Mouse (Mus musculus): ENCODE measurements at regions not wholly inside any gene's neighbourhood (a gene's known extent, or its start where the extent isn't known, plus 50 kb on each side); places are given as distances from the start of the nearest gene placed in this dataset.

GRCm38 (mm10) chr1:35551503-35551902, 516.7 kb upstream of the Hs6st1 start:
- Histone ChIP-seq H3K4me3 (no peak overlapping the region), H3K27me3 (ENCODE audit: control insufficient read depth, insufficient read depth, insufficient read length) (no peaks in the 10 kb centered on the region), H3K79me2 (ENCODE audit: control insufficient read depth, insufficient read depth) (no peaks in the 10 kb centered on the region), H3K4me2 (ENCODE audit: low read depth) (no peak overlapping the region), H3ac (ENCODE audit: control insufficient read depth, insufficient read length) (no peak overlapping the region), H3K36me3 (ENCODE audit: control insufficient read depth, insufficient read depth) (no peaks in the 10 kb centered on the region)
- TF ChIP-seq USF1 (IDR thresholded peaks at IDR 0.05; ENCODE audit: low read depth) (no peak), SRF (IDR thresholded peaks at IDR 0.05; ENCODE audit: control insufficient read depth, insufficient read length, low read depth) (no peak), CEBPB (IDR thresholded peaks at IDR 0.05; ENCODE audit: insufficient read depth, poor library complexity, severe bottlenecking) (no peak), TCF3 (IDR thresholded peaks at IDR 0.05; ENCODE audit: insufficient read length, low read depth) (no peak), MAX (IDR thresholded peaks at IDR 0.05; ENCODE audit: low read depth) (no peak)

DNA sequence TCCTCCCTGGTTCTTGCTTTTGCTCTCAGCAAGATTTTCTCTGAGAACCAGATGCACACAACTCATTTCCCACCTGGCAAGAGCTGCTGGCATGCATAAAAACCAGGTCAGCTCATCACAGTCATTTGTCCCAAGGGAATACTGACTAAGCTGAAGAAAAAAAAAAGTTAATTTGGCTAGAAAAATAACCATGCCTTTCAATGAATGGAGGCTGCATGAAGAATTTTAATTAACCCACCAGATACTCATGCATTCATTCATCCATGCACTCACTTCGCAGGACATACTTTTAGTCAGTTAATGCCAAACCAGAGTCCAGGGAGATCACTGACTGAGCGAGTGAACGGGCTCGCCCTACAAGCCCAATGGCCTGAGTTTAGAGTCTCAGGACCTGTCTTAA, 505.4 kb upstream of the Hs6st1 start:
- Histone ChIP-seq H3K4me2 (ENCODE audit: low read depth) (no peak overlapping the region), H3ac (ENCODE audit: control insufficient read depth, insufficient read length) (no peak overlapping the region), H3K27me3 (ENCODE audit: control insufficient read depth, insufficient read depth, insufficient read length) (no peaks in the 10 kb centered on the region), H3K79me2 (ENCODE audit: control insufficient read depth, insufficient read depth) (no peaks in the 10 kb centered on the region), H3K36me3 (ENCODE audit: control insufficient read depth, insufficient read depth) (no peaks in the 10 kb centered on the region), H3K4me3 (no peak overlapping the region)
- TF ChIP-seq USF1 (IDR thresholded peaks at IDR 0.05; ENCODE audit: low read depth) (no peak), POLR2A (IDR thresholded peaks at IDR 0.05; ENCODE audit: insufficient read length, low read depth) (no peak), CEBPB (IDR thresholded peaks at IDR 0.05; ENCODE audit: insufficient read depth, poor library complexity, severe bottlenecking) (no peak), REST (IDR thresholded peaks at IDR 0.05; ENCODE audit: insufficient read depth, insufficient read length) (no peak), E2F4 (IDR thresholded peaks at IDR 0.05; ENCODE audit: insufficient read depth) (no peak), MYOD1 (IDR thresholded peaks at IDR 0.05; ENCODE audit: control insufficient read depth in 1 of 3, insufficient read length in 2 of 3, low read depth in 2 of 3) (no peak), TCF12 (IDR thresholded peaks at IDR 0.05; ENCODE audit: insufficient read depth, poor library complexity, severe bottlenecking) (no peak), TCF3 (IDR thresholded peaks at IDR 0.05; ENCODE audit: insufficient read length, low read depth) (no peak), POLR2AphosphoS2 (IDR thresholded peaks at IDR 0.05; ENCODE audit: insufficient read length, low read depth) (no peak)

DNA sequence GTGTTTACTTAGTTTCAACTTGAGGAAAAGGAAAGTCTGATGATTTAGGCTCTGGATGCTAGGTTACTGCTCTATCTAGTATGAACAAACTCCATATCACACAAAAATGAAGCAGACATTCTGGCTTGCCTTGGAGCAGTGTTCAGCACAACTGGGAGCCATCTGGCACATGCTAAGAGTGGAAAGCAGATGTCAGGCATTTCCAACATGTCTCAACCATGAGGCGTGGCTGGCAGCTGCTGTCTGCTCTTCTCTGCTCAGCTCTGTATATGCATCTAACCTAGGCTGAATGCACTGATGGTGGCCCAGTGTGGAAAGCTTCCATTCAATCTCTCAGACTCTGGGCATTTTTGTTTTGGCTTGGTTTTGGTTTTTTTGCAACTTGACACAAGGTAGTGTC, 493.0 kb upstream of the Hs6st1 start:
- no peak overlapping the region for H3K4me3 ChIP-seq
- no peak overlapping the region for H3K4me2 ChIP-seq (ENCODE audit: low read depth)
- no peaks in the 10 kb centered on the region for H3K27me3 ChIP-seq (ENCODE audit: control insufficient read depth, insufficient read depth, insufficient read length)
- no peak overlapping the region for H3ac ChIP-seq (ENCODE audit: control insufficient read depth, insufficient read length)
- no peaks in the 10 kb centered on the region for H3K36me3 ChIP-seq (ENCODE audit: control insufficient read depth, insufficient read depth)
- no peaks in the 10 kb centered on the region for H3K79me2 ChIP-seq (ENCODE audit: control insufficient read depth, insufficient read depth)
- TF ChIP-seq CEBPB (IDR thresholded peaks at IDR 0.05; ENCODE audit: insufficient read depth, poor library complexity, severe bottlenecking) = no peak
- no peak for TF ChIP-seq SRF (IDR thresholded peaks at IDR 0.05; ENCODE audit: control insufficient read depth, insufficient read length, low read depth)
- TF ChIP-seq REST (IDR thresholded peaks at IDR 0.05; ENCODE audit: insufficient read depth, insufficient read length) = no peak
- no peak for TF ChIP-seq E2F4 (IDR thresholded peaks at IDR 0.05; ENCODE audit: insufficient read depth)
- TF ChIP-seq MAX (IDR thresholded peaks at IDR 0.05; ENCODE audit: low read depth) = no peak
- TF ChIP-seq USF1 (IDR thresholded peaks at IDR 0.05; ENCODE audit: low read depth) = no peak
- no peak for TF ChIP-seq TCF12 (IDR thresholded peaks at IDR 0.05; ENCODE audit: insufficient read depth, poor library complexity, severe bottlenecking)
- no peak for TF ChIP-seq TCF3 (IDR thresholded peaks at IDR 0.05; ENCODE audit: insufficient read length, low read depth)
- no peak for TF ChIP-seq POLR2AphosphoS2 (IDR thresholded peaks at IDR 0.05; ENCODE audit: insufficient read length, low read depth)
- no peak for TF ChIP-seq POLR2A (IDR thresholded peaks at IDR 0.05; ENCODE audit: insufficient read length, low read depth)
- TF ChIP-seq MYOG (IDR thresholded peaks at IDR 0.05; ENCODE audit: control insufficient read depth in 1 of 3, insufficient read depth in 1 of 3, insufficient read length in 2 of 3, low read depth in 2 of 3) = no peak
- TF ChIP-seq MYOD1 (IDR thresholded peaks at IDR 0.05; ENCODE audit: control insufficient read depth in 1 of 3, insufficient read length in 2 of 3, low read depth in 2 of 3) = no peak

DNA sequence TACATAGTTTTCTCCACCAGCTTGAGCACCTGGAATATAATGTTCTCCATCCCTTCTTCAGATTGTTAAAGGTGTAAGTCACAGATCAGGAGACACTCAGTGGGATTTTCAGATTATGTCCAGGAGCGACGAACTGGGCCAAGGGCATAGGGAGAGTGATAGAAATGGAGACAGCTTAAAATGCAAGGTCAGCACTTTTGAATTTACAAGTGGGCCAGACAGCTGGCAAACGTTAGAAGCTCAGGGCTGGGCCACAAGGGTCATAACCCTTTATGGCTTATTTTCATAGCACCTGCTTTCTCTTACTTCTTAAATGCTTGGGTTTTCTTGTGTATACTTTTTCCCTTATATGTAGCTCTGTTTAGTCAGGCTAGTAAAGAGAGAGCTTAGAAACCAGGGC, 488.8 kb upstream of the Hs6st1 start:
- Histone ChIP-seq H3ac (ENCODE audit: control insufficient read depth, insufficient read length) (no peak overlapping the region), H3K4me3 (no peak overlapping the region), H3K36me3 (ENCODE audit: control insufficient read depth, insufficient read depth) (no peaks in the 10 kb centered on the region), H3K27me3 (ENCODE audit: control insufficient read depth, insufficient read depth, insufficient read length) (no peaks in the 10 kb centered on the region), H3K79me2 (ENCODE audit: control insufficient read depth, insufficient read depth) (no peaks in the 10 kb centered on the region), H3K4me2 (ENCODE audit: low read depth) (no peak overlapping the region)
- no peak for TF ChIP-seq MAX (IDR thresholded peaks at IDR 0.05; ENCODE audit: low read depth)
- no peak for TF ChIP-seq POLR2AphosphoS2 (IDR thresholded peaks at IDR 0.05; ENCODE audit: insufficient read length, low read depth)
- no peak for TF ChIP-seq POLR2A (IDR thresholded peaks at IDR 0.05; ENCODE audit: insufficient read length, low read depth)
- no peak for TF ChIP-seq TCF12 (IDR thresholded peaks at IDR 0.05; ENCODE audit: insufficient read depth, poor library complexity, severe bottlenecking)
- TF ChIP-seq CEBPB (IDR thresholded peaks at IDR 0.05; ENCODE audit: insufficient read depth, poor library complexity, severe bottlenecking) = no peak
- no peak for TF ChIP-seq TCF3 (IDR thresholded peaks at IDR 0.05; ENCODE audit: insufficient read length, low read depth)
- no peak for TF ChIP-seq E2F4 (IDR thresholded peaks at IDR 0.05; ENCODE audit: insufficient read depth)
- TF ChIP-seq USF1 (IDR thresholded peaks at IDR 0.05; ENCODE audit: low read depth) = no peak
- TF ChIP-seq SRF (IDR thresholded peaks at IDR 0.05; ENCODE audit: control insufficient read depth, insufficient read length, low read depth) = no peak
- TF ChIP-seq MYOD1 (IDR thresholded peaks at IDR 0.05; ENCODE audit: control insufficient read depth in 1 of 3, insufficient read length in 2 of 3, low read depth in 2 of 3) = no peak
- no peak for TF ChIP-seq REST (IDR thresholded peaks at IDR 0.05; ENCODE audit: insufficient read depth, insufficient read length)
- no peak for TF ChIP-seq MYOG (IDR thresholded peaks at IDR 0.05; ENCODE audit: control insufficient read depth in 1 of 3, insufficient read depth in 1 of 3, insufficient read length in 2 of 3, low read depth in 2 of 3)

DNA sequence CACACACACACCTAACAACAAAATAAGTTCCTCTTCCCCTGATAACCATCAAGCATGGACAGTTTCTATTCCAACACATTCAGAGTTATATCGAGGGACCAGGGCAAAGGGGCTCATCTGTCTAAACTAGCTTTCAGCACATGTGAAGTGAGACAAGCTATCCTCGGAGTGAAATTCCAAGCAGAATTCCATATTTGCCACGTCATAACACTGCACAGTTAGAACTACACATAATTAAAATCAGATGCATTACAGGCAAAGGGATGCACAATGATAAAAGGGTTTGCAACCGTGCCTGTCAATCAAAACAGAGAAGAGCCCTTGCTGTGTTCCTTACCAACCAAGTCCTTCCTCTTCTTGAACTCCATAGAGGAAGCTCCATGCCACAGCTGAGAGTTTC, 488.2 kb upstream of the Hs6st1 start:
- H3K4me3 ChIP-seq = no peak overlapping the region
- no peak overlapping the region for H3ac ChIP-seq (ENCODE audit: control insufficient read depth, insufficient read length)
- no peak overlapping the region for H3K4me2 ChIP-seq (ENCODE audit: low read depth)
- no peaks in the 10 kb centered on the region for H3K27me3 ChIP-seq (ENCODE audit: control insufficient read depth, insufficient read depth, insufficient read length)
- H3K79me2 ChIP-seq (ENCODE audit: control insufficient read depth, insufficient read depth) = no peaks in the 10 kb centered on the region
- no peaks in the 10 kb centered on the region for H3K36me3 ChIP-seq (ENCODE audit: control insufficient read depth, insufficient read depth)
- TF ChIP-seq MYOD1 (IDR thresholded peaks at IDR 0.05; ENCODE audit: control insufficient read depth in 1 of 3, insufficient read length in 2 of 3, low read depth in 2 of 3) (no peak), TCF3 (IDR thresholded peaks at IDR 0.05; ENCODE audit: insufficient read length, low read depth) (no peak), MYOG (IDR thresholded peaks at IDR 0.05; ENCODE audit: control insufficient read depth in 1 of 3, insufficient read depth in 1 of 3, insufficient read length in 2 of 3, low read depth in 2 of 3) (no peak), TCF12 (IDR thresholded peaks at IDR 0.05; ENCODE audit: insufficient read depth, poor library complexity, severe bottlenecking) (no peak), E2F4 (IDR thresholded peaks at IDR 0.05; ENCODE audit: insufficient read depth) (no peak), POLR2AphosphoS2 (IDR thresholded peaks at IDR 0.05; ENCODE audit: insufficient read length, low read depth) (no peak), POLR2A (IDR thresholded peaks at IDR 0.05; ENCODE audit: insufficient read length, low read depth) (no peak), USF1 (IDR thresholded peaks at IDR 0.05; ENCODE audit: low read depth) (no peak), CEBPB (IDR thresholded peaks at IDR 0.05; ENCODE audit: insufficient read depth, poor library complexity, severe bottlenecking) (no peak), MAX (IDR thresholded peaks at IDR 0.05; ENCODE audit: low read depth) (no peak), SRF (IDR thresholded peaks at IDR 0.05; ENCODE audit: control insufficient read depth, insufficient read length, low read depth) (no peak), REST (IDR thresholded peaks at IDR 0.05; ENCODE audit: insufficient read depth, insufficient read length) (no peak)
